Comparison of ENCODE assay signal across 24 mouse cellular contexts in the genomic region with DNA sequence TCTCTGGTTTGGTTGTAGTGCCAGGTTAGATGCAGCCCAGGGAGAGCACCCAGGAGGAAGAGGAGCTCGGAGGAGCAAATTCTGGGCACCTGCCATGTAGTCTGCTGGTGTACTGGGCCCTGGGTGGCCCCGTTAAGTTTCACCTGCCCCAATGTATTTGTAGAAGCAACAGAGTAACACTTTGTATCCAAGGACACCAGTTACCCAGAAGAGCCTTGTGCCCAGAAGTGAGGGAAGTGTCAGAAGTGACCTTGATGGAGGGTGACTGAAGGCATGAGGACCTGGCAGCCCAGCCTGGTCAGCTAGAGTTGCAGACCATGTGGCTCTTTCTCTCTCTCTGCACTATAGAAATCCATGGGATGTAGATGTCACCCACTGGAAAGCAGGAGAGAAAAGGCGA. TPM values are rescaled to one million over a fixed set of nuclear protein-coding genes. Genes with fewer than 3 reads are reported as not detected.
DNase-seq lines count a peak whose midpoint lies in the region; ATAC-seq and TF ChIP-seq lines count a peak whose summit lies in the region.
"Had no signal": no experiment of that assay in that cellular context is flagged by ENCODE, and none has a peak within 500 bp of the region (broad histone marks: within the 10 kb centered on the region; RNA-seq: fewer than 3 reads in every experiment).

No protein-coding gene starts in this region.

- TF ChIP-seq CTCF in gastrocnemius, adult 2 months (IDR thresholded peaks at IDR 0.05) = no peak

- intact Hi-C loops in gastrocnemius, adult 2 months (cut with DNase I) = no loop called here

- H3K27ac ChIP-seq in gastrocnemius, adult 2 months = peak overlapping the region; percentile 89
- H3K27ac ChIP-seq: embryonic facial prominence, embryonic 10.5 days; forebrain, embryonic 10.5 days; hindbrain, embryonic 12.5 days; limb, embryonic 12.5 days; midbrain, embryonic 10.5 days had no signal

- DNase-seq in gastrocnemius, adult 2 months = peak; percentile 74
- DNase-seq in gastrocnemius, postnatal 10 days = no peak
- peak; percentile 57 to 67 for DNase-seq in heart, adult 9 months (ENCODE audit: low spot score in 2 of 2)
- no peak for DNase-seq in heart, adult 8-10 months (ENCODE audit: low spot score)
- peak; percentile 40 for DNase-seq in heart, postnatal 4 days
- no peak for DNase-seq in Muller cell, postnatal 12 days (ENCODE audit: inconsistent ontology term)
- DNase-seq: cerebellum, adult 11-12 months; cerebellum, postnatal 10 days; forebrain, postnatal 0 days; kidney, postnatal 36 days; layer of hippocampus, postnatal 36 days; liver, postnatal 0 days; thymus, adult 18-20 months; thymus, postnatal 4 days had no signal

- ATAC-seq in erythroblast, adult 5-6 weeks (replicated peaks; ENCODE audit: low FRiP score, poor library complexity, severe bottlenecking) = no peak
- ATAC-seq: CD4-positive, CD25-positive, alpha-beta regulatory T cell, adult 4 months; forebrain, postnatal 0 days; intestine, postnatal 0 days; liver, postnatal 0 days; lung, postnatal 0 days; midbrain, embryonic 16.5 days had no signal

- H3K4me3 ChIP-seq in gastrocnemius, adult 2 months = no peak overlapping the region
- H3K4me3 ChIP-seq: embryonic facial prominence, embryonic 10.5 days; forebrain, embryonic 10.5 days; hindbrain, embryonic 12.5 days; limb, embryonic 12.5 days; midbrain, embryonic 10.5 days had no signal

RNA-seq across cellular contexts. Expression of gene Slc25a4, which starts 9.5 kb away (rescaled TPM):
- 1,000 to 10,000 TPM; 2,736 to 3,418 TPM for total RNA-seq in gastrocnemius, adult 2 months (2021)
- 1,000 to 10,000 TPM; 2,072 to 2,481 TPM for total RNA-seq in gastrocnemius, postnatal 10 days (2021)
- 1,000 to 10,000 TPM; 4,428 to 5,209 (median 4,678) TPM for total RNA-seq in heart, adult 8-10 months (2022)
- total RNA-seq in heart, postnatal 4 days (2021) = 1,000 to 10,000 TPM; 3,101 to 3,310 TPM
- total RNA-seq in erythroblast, adult 5-6 weeks (2015; ENCODE audit: low replicate concordance) = 10.7 and 12.9 TPM in 2 replicates
- 10.6 and 15.1 TPM in 2 replicates for total RNA-seq in erythroblast, adult 5-6 weeks (2017; ENCODE audit: low replicate concordance)

Comparison
In these comparisons a context has a peak if more than half of its experiments do, and no peak if none do; other contexts are left out.
1. DNase-seq: peak in gastrocnemius, adult 2 months (single experiment), heart, adult 9 months (2 of 2) and heart, postnatal 4 days (single experiment); none in gastrocnemius, postnatal 10 days (single experiment), heart, adult 8-10 months (single experiment) and Muller cell, postnatal 12 days (single experiment).
2. RNA of gene Slc25a4, which starts 9.5 kb away (total RNA-seq): 4,428 to 5,209 TPM in heart, adult 8-10 months, 2,736 to 3,418 TPM in gastrocnemius, adult 2 months, 3,101 to 3,310 TPM in heart, postnatal 4 days and 2,072 to 2,481 TPM in gastrocnemius, postnatal 10 days; 10.6 to 15.1 TPM in erythroblast, adult 5-6 weeks; every median in the first group is over 100 times any median in the second.